8 mouse cellular contexts compared by ENCODE assay signal in genomic region chr6:36809311-36809726, GRCm38 (mm10). TPM values are rescaled to one million over a fixed set of nuclear protein-coding genes. Genes with fewer than 3 reads are reported as not detected.
DNase-seq lines count a peak whose midpoint lies in the region; ATAC-seq and TF ChIP-seq lines count a peak whose summit lies in the region.

No protein-coding gene starts in this region.

- H3K9me3 ChIP-seq in heart, postnatal 0 days (replicated peaks; ENCODE audit: control insufficient read depth, low read length): no peaks in the 10 kb centered on the region
- no peaks in the 10 kb centered on the region for H3K9me3 ChIP-seq in midbrain, embryonic 11.5 days (ENCODE audit: control insufficient read depth, low read length)

- H3K36me3 ChIP-seq in heart, postnatal 0 days (replicated peaks; ENCODE audit: control insufficient read depth, insufficient read depth, low read length): no peaks in the 10 kb centered on the region
- no peaks in the 10 kb centered on the region for H3K36me3 ChIP-seq in midbrain, embryonic 11.5 days (ENCODE audit: control insufficient read depth, insufficient read depth, low read length)

- TF ChIP-seq CTCF in heart, postnatal 0 days (IDR thresholded peaks at IDR 0.05; ENCODE audit: low read depth): no peak

- no peaks in the 10 kb centered on the region for H3K27me3 ChIP-seq in heart, postnatal 0 days (ENCODE audit: control insufficient read depth, insufficient read depth, low read length)
- peaks cover 7% of the 10 kb centered on the region for H3K27me3 ChIP-seq in midbrain, embryonic 11.5 days (ENCODE audit: control insufficient read depth, insufficient read depth, low read length)

- peak overlapping the region; percentile 56 for H3K9ac ChIP-seq in heart, postnatal 0 days (replicated peaks; ENCODE audit: low read depth, low read length)
- H3K9ac ChIP-seq in midbrain, embryonic 11.5 days (ENCODE audit: low read length): peak overlapping the region; percentile 76

- ATAC-seq in heart, postnatal 0 days (ENCODE audit: insufficient read depth, low read depth): no peak
- peak; percentile 52 for ATAC-seq in midbrain, embryonic 11.5 days (ENCODE audit: low FRiP score)
- no peak for ATAC-seq in erythroblast, adult 5-6 weeks (replicated peaks; ENCODE audit: low FRiP score, poor library complexity, severe bottlenecking)

- peak overlapping the region; percentile 85 for H3K4me2 ChIP-seq in heart, postnatal 0 days (ENCODE audit: low read depth, low read length)
- H3K4me2 ChIP-seq in midbrain, embryonic 11.5 days: peak overlapping the region; percentile 67

- H3K4me3 ChIP-seq in heart, postnatal 0 days (ENCODE audit: low read depth, low read length): peak overlapping the region; percentile 62
- peak overlapping the region; percentile 52 for H3K4me3 ChIP-seq in midbrain, embryonic 11.5 days (ENCODE audit: low read depth, low read length)

- DNase-seq in layer of hippocampus, postnatal 10 days (ENCODE audit: low spot score in 2 of 2): peak; percentile 26 to 52
- no peak for DNase-seq in layer of hippocampus, adult 9-10 months (ENCODE audit: low spot score)
- DNase-seq in cerebellum, postnatal 25 days: peak; percentile 82 to 87
- DNase-seq in heart, postnatal 0 days (ENCODE audit: low spot score): no peak
- DNase-seq in kidney, postnatal 4 days: peak; percentile 55 to 73
- no peak for DNase-seq in midbrain, embryonic 11.5 days (ENCODE audit: low spot score, missing footprints)
- DNase-seq in adipocyte (ENCODE audit: low spot score): no peak

- no peak for TF ChIP-seq EP300 in heart, postnatal 0 days (IDR thresholded peaks at IDR 0.05; ENCODE audit: low read depth)

- 20% methylated on average over 7 of the region's 7 CpGs for WGBS in heart, postnatal 0 days
- 0% methylated on average over 7 of the region's 7 CpGs for WGBS in midbrain, embryonic 11.5 days

- H3K4me1 ChIP-seq in heart, postnatal 0 days (ENCODE audit: control insufficient read depth, insufficient read depth): 0 out of 2 replicates have a peak, but pooled peaks cover 8% of the 10 kb centered on the region
- H3K4me1 ChIP-seq in midbrain, embryonic 11.5 days (ENCODE audit: control insufficient read depth, insufficient read depth, low read length): peaks cover 7% of the 10 kb centered on the region

- H3K27ac ChIP-seq in heart, postnatal 0 days (ENCODE audit: low read depth): peak overlapping the region; percentile 39; the same call in 1 of the 2 replicates
- H3K27ac ChIP-seq in midbrain, embryonic 11.5 days (ENCODE audit: low read depth, low read length): peak overlapping the region; percentile 23

RNA-seq across cellular contexts. Expression of gene Ptn, which starts 0.7 kb away (rescaled TPM):
- total RNA-seq in layer of hippocampus, postnatal 10 days (2021): 100 to 1,000 TPM; 592 to 633 TPM
- total RNA-seq in heart, postnatal 0 days (2014; rRNA removed; ENCODE audit: low replicate concordance): 28.3 and 51.3 TPM in 2 replicates
- polyA plus RNA-seq in heart, postnatal 0 days (2015; fragmentation: Nextera tagmentation; extraction: Ambion mirVana): 141 and 169 TPM in 2 replicates
- 243 and 244 TPM in 2 replicates for polyA plus RNA-seq in midbrain, embryonic 11.5 days (2014; fragmentation: Nextera tagmentation; extraction: Ambion mirVana)
- not detected in 2 replicates for total RNA-seq in erythroblast, adult 5-6 weeks (2015; ENCODE audit: low replicate concordance)
- not detected in 2 replicates for total RNA-seq in erythroblast, adult 5-6 weeks (2017; ENCODE audit: low replicate concordance)

Comparison
In these comparisons a context has a peak if more than half of its experiments do, and no peak if none do; other contexts are left out.
1. DNase-seq: peak in layer of hippocampus, postnatal 10 days (2 of 2), cerebellum, postnatal 25 days (2 of 2) and kidney, postnatal 4 days (2 of 2); none in layer of hippocampus, adult 9-10 months (single experiment), heart, postnatal 0 days (single experiment), midbrain, embryonic 11.5 days (single experiment) and adipocyte (single experiment).
2. RNA of gene Ptn, which starts 0.7 kb away (total RNA-seq): 592 to 633 TPM in layer of hippocampus, postnatal 10 days and 28.3 to 51.3 TPM in heart, postnatal 0 days; not detected in erythroblast, adult 5-6 weeks; every median in the first group is over 10 times any median in the second.